Mouse (Mus musculus) megakaryocyte, embryonic 14.5 days (primary cell): ENCODE measurements at regions not wholly inside any gene's neighbourhood (a gene's known extent, or its start where the extent isn't known, plus 50 kb on each side); places are given as distances from the start of the nearest gene placed in this dataset.
"Not testable (repeated sequence)": the region's sequence is repeated elsewhere in the genome, so short reads cannot be mapped to it uniquely, and the experiment has no call there.

ENCODE experiments used
- H3K27me3 ChIP-seq: replicated peaks from 2 replicates; pipeline ENCODE3; 2012; ENCODE audit warnings: inconsistent platforms
- H3K36me3 ChIP-seq: replicated peaks from 2 replicates; pipeline ENCODE3; 2012; ENCODE audit warnings: low read length, inconsistent platforms, mixed read lengths
- H3K4me1 ChIP-seq: 2 replicates; pipeline ENCODE4 v1.6.1; 2012; ENCODE audit warnings: inconsistent platforms
- H3K4me3 ChIP-seq: replicated peaks from 2 replicates; pipeline ENCODE3; 2012; ENCODE audit warnings: moderate library complexity, mild to moderate bottlenecking, inconsistent platforms
- H3K9me3 ChIP-seq: 2 replicates; pipeline ENCODE4 v1.6.1; 2012; ENCODE audit warnings: inconsistent platforms
- FLI1 ChIP-seq: IDR thresholded peaks from 2 replicates; pipeline ENCODE4 v1.6.1; 2012; ENCODE audit warnings: low read length, inconsistent platforms, mixed read lengths
- GATA1 ChIP-seq: IDR thresholded peaks from 3 replicates; pipeline ENCODE4 v1.6.1; 2012; ENCODE audit warnings: mixed read lengths, low read length, inconsistent platforms, borderline replicate concordance

DNA sequence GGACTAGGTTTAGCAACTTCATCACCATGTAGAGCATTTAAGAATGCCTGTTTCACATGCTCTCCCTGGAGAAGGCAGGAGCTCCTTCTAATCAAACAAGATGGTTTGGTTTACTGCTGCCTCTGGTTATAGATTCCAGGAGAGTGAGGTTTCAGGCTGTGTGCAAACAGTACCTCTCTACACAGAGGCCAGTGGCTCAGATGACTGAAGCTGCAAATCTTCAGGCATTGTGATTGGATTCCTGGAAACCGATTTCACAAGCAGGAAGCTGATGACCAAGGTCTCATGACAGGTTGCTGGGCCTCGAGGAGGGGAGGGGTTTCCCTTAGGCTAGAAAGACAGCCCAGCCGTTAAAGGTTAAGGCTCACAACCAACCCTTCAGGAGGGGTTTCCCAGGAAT is 157.3 kb upstream of the Pkdcc start:
- no peaks in the 10 kb centered on the region for H3K4me1 ChIP-seq
- TF ChIP-seq GATA1 (no peak), FLI1 (no peak)

DNA sequence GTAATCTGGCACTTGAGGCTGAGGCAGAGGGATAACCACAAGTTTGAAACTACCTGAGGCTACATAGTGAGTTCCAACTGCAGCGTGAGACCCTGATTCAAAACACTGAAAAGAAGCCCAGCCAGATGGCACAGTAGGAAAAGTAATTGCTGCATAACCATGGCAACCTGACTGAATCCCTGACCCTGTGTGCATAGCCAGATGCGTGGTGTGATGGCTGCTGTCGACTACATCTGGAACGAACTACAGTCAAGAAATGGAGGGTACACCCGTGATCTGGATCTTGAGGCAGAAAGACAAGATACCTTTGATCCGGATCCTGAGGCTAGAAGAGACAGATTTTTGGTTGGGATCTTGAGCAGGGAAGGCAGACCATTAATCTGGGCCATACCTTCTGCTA is 153.2 kb upstream of the Pkdcc start:
- no peak overlapping the region for H3K4me3 ChIP-seq
- H3K36me3 ChIP-seq: no peaks in the 10 kb centered on the region
- H3K9me3 ChIP-seq: no peaks in the 10 kb centered on the region
- H3K4me1 ChIP-seq: no peaks in the 10 kb centered on the region
- no peaks in the 10 kb centered on the region for H3K27me3 ChIP-seq
- TF ChIP-seq GATA1: no peak

More for the DNA sequence above, 157.3 kb upstream of the Pkdcc start:
- Histone ChIP-seq H3K4me3 (no peak overlapping the region), H3K9me3 (peaks cover 16% of the 10 kb centered on the region), H3K27me3 (no peaks in the 10 kb centered on the region), H3K36me3 (no peaks in the 10 kb centered on the region)

DNA sequence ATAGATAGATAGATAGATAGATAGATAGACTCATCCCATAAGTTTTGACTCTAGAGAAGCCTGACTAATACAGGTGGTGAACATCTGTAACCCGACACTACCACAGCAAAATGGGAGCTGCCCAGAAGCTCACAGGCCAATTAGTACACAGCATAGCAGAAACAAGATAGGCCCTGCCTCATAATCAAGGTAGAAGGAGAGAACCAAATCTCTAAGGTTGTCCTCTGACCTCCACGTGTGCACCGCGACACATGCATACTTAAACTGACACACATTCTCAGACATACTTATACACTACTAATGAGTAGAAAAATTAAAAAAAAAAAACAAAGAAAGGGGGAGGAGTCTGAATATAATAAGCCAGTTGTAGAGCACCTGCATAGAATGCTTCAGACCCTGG is 151.2 kb upstream of the Pkdcc start:
- H3K4me1 ChIP-seq: no peaks in the 10 kb centered on the region
- no peaks in the 10 kb centered on the region for H3K36me3 ChIP-seq
- TF ChIP-seq GATA1 (no peak), FLI1 (no peak)
- no peaks in the 10 kb centered on the region for H3K27me3 ChIP-seq
- H3K9me3 ChIP-seq: no peaks in the 10 kb centered on the region
- H3K4me3 ChIP-seq: no peak overlapping the region

DNA sequence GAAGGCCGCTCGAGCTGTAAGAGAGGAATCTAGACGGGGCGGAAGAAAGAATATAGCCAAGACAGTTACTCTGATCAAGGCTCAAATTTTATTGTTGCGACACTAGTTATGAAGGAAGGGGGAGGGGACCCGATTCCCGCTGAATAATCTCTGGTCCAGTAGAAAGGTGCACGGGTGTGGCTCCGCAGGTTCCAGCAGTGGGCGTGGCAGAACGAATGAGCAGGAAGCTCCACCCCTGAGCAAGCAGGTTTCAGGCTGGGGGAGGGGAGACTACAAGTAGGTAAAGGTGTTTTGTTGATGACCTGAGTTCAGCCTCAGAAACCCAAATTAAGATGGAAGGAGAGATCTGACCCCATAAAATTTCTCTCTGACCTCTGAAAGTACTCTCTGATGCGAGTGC is 150.7 kb upstream of the Pkdcc start:
- not testable (repeated sequence) for H3K36me3 ChIP-seq, H3K9me3 ChIP-seq, H3K4me3 ChIP-seq, H3K27me3 ChIP-seq, H3K4me1 ChIP-seq

DNA sequence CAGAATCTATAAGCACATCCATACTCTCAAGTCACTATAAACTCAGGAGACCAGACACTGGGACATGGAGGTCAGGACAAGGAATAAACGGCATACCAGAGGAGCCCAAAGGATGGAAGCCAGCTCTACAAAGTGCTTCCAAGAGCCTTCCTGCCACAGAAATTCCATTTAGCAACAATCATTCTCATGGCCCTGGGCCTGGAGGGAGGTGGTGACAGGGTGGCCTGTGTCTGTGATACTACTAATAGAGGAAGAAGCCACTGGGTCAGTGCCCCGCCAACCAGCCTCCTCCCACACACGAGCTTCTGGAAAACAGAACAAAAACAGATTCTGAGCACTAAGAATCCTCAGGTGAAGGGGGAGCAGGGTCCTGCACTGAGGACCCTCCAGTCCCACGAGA is 145.8 kb upstream of the Pkdcc start:
- Histone ChIP-seq H3K27me3 (no peaks in the 10 kb centered on the region), H3K4me1 (no peaks in the 10 kb centered on the region), H3K36me3 (no peaks in the 10 kb centered on the region), H3K4me3 (no peak overlapping the region), H3K9me3 (no peaks in the 10 kb centered on the region)
- TF ChIP-seq FLI1 (no peak), GATA1 (no peak)

DNA sequence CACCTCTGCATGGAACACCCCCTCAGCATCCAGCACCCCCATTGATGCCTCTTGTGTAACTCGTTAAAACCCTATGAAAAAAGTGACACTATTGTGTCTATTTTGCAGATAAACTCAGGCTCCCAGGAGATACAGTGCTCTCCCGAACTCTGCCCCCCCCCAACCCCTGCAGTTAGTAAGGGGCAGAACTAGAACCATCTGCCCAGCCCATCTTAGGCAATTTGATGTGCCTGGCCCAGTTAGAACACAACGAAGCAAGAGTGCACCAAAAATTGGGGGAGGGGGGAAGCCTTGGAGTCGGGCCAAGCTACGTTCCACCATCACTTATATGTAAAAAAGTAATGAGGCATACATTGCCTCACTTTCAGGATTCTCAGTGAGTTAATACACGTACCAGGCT is 143.3 kb upstream of the Pkdcc start:
- no peak for TF ChIP-seq FLI1
- TF ChIP-seq GATA1: no peak
- peaks cover 5% of the 10 kb centered on the region; the same call in 1 of the 2 replicates for H3K4me1 ChIP-seq
- H3K4me3 ChIP-seq: no peak overlapping the region
- H3K36me3 ChIP-seq: no peaks in the 10 kb centered on the region
- no peaks in the 10 kb centered on the region for H3K27me3 ChIP-seq
- no peaks in the 10 kb centered on the region for H3K9me3 ChIP-seq

DNA sequence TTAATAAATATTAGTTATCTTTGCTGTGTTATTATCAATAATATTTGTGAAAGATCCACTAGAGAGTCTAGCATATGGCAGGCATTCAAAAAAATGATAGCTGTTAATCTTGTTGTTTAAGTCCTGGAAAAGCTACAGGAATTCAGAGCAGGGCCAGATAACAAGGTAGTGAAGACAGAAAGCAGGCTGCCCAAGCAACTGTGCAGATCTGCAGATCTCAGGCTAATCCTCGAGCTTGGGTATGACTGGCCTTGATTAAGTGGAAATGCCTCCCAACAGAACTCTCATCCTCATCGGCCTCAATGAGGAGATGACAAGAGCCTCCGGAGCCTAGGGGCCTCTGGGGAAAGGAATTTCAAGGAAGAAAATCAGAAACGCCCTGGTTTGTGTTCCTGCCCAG is 142.9 kb upstream of the Pkdcc start:
- Histone ChIP-seq H3K9me3 (no peaks in the 10 kb centered on the region), H3K4me3 (no peak overlapping the region), H3K27me3 (no peaks in the 10 kb centered on the region), H3K4me1 (peaks cover 5% of the 10 kb centered on the region; the same call in 1 of the 2 replicates), H3K36me3 (no peaks in the 10 kb centered on the region)
- TF ChIP-seq GATA1 (no peak), FLI1 (no peak)

DNA sequence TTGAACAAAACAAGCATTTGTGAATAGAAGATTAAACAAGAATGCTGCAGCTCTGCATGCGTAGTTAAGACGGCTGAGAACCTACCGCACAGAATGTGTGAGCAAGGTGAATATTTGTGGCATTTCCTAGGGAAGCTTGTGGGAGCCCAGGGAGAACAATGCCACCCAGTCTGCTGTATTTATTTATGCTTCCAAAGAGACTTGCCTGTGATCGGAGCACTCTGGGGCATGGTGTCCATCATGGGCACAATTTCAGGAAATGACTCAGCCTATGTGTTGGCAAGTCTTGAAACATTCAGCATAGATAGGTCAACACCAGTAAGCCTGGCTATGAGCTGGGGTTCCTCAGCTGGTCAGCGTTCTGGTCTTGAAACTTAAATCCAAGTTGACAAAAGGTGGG is 140.2 kb upstream of the Pkdcc start:
- Histone ChIP-seq H3K4me1 (peaks cover 5% of the 10 kb centered on the region; the same call in 1 of the 2 replicates), H3K36me3 (no peaks in the 10 kb centered on the region), H3K4me3 (no peak overlapping the region), H3K27me3 (peaks cover 4% of the 10 kb centered on the region), H3K9me3 (peaks cover 9% of the 10 kb centered on the region)
- TF ChIP-seq FLI1 (no peak), GATA1 (no peak)

DNA sequence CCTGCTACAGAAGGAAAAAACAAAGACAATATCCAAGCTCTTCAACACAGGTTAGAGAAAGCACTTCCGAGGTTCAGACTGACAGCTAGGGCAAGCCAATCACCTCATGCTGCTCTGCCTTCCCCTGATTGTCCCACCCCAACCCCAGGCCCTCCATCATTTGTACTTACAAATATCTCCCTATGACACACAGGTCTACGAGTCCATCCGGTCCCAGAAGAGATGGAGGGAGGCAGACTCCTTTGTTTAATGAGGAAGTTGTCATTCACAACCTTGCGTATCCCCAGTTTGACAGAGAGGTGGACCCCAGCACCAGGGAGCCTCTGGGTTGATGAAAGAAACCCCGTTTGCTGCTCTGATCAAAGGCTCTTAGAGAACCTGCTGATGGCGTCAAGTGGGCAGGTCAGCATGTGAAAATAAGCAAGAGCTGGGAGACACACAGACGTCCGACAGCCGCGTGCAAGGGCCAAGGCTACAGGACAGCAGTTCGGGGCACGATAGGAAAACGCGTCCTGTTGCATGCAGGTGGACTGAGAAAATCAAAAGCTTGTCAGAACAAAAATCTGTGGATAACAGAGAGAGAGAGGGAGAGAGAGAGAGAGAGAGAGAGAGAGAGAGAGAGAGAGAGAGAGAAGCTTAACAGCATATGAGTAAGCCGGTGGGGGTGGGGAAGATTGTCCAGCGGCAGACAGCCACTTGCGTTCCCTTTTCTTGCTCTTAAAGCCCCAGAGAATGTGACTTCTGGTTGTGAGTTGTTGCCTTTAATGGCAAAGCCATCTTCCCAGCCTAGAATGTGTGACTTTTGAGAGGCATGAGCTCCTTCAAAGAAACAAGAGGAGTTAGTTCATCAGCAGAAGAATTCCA is 137.1 kb upstream of the Pkdcc start:
- Histone ChIP-seq H3K27me3 (peaks cover 4% of the 10 kb centered on the region), H3K36me3 (no peaks in the 10 kb centered on the region), H3K4me3 (no peak overlapping the region), H3K9me3 (peaks cover 12% of the 10 kb centered on the region), H3K4me1 (peaks cover 5% of the 10 kb centered on the region; the same call in 1 of the 2 replicates)
- TF ChIP-seq GATA1 (no peak), FLI1 (no peak)

DNA sequence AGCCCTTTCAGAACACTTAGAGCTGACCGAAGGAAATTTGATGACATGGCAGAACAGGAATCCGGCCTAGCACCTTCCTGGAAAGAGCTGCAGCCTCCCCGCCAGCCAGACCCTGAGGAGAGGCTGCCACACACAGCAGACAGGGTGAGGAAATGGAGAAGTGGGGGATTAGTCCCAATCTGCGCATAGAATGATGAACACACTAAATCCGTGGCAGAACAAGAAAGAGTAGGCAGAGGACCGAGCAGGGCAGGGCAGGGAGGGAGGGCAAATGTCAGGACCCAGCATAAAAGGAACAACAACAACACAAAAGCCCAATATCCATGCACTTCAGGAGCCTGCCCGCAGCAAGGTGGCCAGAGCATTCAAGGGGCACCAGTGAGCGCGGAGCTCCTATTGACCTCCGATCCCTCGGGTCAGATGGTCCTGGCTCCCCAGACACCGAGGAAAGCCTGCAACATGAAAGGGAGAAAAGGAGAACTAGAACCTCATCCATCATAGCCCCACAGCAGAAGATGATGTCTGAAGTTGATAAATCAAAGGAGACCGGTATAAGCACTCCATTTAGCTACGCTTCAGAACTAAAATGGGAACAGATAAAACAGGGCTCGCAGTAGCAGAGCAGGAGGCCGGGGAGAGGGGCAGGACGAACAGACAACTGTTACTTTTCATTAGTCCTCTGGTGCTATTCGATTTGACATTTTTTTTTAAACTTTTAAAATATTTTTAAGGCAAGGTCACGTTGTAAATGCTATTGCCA is 136.3 kb upstream of the Pkdcc start:
- Histone ChIP-seq H3K36me3 (no peaks in the 10 kb centered on the region), H3K9me3 (peaks cover 12% of the 10 kb centered on the region), H3K4me1 (peaks cover 5% of the 10 kb centered on the region; the same call in 1 of the 2 replicates), H3K4me3 (peak overlapping the region; percentile 14), H3K27me3 (peaks cover 4% of the 10 kb centered on the region)
- TF ChIP-seq FLI1 (no peak), GATA1 (no peak)

DNA sequence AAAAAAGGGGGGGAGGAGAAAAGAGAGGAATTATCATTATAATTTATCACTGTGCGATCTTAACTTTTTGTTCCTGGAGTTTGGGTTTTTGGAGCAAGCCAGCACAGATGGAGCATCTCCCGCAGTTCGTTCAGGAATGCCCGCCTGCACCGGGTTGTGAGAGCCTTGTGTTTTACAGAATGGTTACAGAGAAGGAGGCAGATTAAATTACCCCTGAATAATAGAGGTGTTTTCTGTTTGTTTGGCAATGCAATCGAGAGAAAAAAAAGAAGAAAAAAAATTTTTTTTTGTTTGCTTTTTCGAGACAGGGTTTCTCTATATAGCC is 135.8 kb upstream of the Pkdcc start:
- Histone ChIP-seq H3K4me3 (no peak overlapping the region), H3K36me3 (no peaks in the 10 kb centered on the region), H3K9me3 (peaks cover 12% of the 10 kb centered on the region), H3K27me3 (peaks cover 4% of the 10 kb centered on the region), H3K4me1 (peaks cover 5% of the 10 kb centered on the region; the same call in 1 of the 2 replicates)
- no peak for TF ChIP-seq FLI1
- no peak for TF ChIP-seq GATA1
